Mouse (Mus musculus) E14TG2a.4 (cell line): ENCODE results near the gene Cuedc2.

Source experiments
- CTCF ChIP-seq: conservative IDR thresholded peaks from 2 replicates; pipeline ENCODE4 v1.5.1; 2014; ENCODE audit warnings: low read length
- NANOG ChIP-seq: IDR thresholded peaks from 2 replicates; pipeline ENCODE4 v1.6.1; 2014; ENCODE audit warnings: borderline replicate concordance, low read length, mixed read lengths
- POU5F1 ChIP-seq: IDR thresholded peaks from 2 replicates; pipeline ENCODE4 v1.6.1; 2014; ENCODE audit warnings: low read length, borderline replicate concordance

DNA sequence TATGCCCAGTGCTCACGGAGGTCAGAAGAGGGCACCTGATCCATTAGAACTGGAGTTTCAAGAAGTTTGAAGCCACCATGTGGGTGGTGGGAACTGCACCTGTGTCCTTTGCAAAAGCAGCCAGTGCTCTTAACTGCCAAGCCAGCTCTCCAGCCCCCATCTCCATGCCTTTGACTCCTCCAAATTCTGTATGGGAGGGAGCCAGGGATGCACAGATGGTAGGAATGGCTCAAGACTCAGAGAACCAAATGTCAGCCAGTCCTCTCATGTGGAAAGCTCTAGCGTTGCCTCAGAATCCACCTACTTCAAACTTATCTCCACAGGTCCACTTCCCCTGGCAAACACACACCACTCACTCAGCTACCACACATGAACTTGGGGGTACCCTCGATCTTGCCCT, 4.6 kb downstream of the Cuedc2 start:
- no peak for TF ChIP-seq CTCF
- TF ChIP-seq POU5F1, result no peak
- no peak for TF ChIP-seq NANOG
